Mouse (Mus musculus): ENCODE data around the gene Acox2. TPM values are rescaled to one million over a fixed set of nuclear protein-coding genes. Genes with fewer than 3 reads are reported as not detected.

Gene Acox2
- polyA plus RNA-seq, 1 experiment from 2014 or later: not detected

- WGBS: 64% methylated on average over 7 of the region's 7 CpGs
- Histone ChIP-seq H3K4me2 (no peak overlapping the region), H3K36me3 (peaks cover 16% of the 10 kb centered on the region), H3K4me1 (replicated peaks) (peaks cover 36% of the 10 kb centered on the region), H3K9me3 (no peaks in the 10 kb centered on the region), H3K27ac (replicated peaks) (no peak overlapping the region), H3K4me3 (no peak overlapping the region), H3K9ac (no peak overlapping the region), H3K27me3 (peaks cover 19% of the 10 kb centered on the region)
- no peak for ATAC-seq (ENCODE audit: low read depth)
Observed at GRCm38 (mm10) chr14:8220306-8220705, 38.8 kb downstream of the Acox2 start.

DNA sequence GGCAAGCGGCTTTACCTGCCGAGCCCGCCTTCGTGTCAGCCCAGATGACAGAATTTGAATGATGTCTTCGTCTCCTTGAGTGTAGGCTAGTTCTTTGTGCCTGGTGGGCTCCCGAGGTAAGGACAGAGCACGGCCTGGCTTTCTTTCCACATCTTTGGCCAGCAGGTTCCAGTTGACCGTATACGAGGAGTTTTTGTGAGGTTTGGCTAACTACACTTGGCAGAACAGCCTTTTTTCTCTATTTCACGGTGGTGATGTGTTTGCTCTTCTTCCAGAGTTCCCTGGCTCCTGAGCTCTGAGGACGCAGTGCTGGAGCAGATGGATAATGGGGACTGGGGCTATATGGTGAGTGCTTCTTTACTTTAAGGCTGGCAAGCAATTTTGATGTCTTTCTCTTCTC, 39.3 kb downstream of the Acox2 start:
- Histone ChIP-seq H3K36me3 (peaks cover 16% of the 10 kb centered on the region), H3K27me3 (peaks cover 22% of the 10 kb centered on the region), H3K9ac (no peak overlapping the region), H3K27ac (replicated peaks) (no peak overlapping the region), H3K9me3 (no peaks in the 10 kb centered on the region), H3K4me2 (no peak overlapping the region), H3K4me3 (no peak overlapping the region), H3K4me1 (replicated peaks) (peaks cover 40% of the 10 kb centered on the region)
- 40% methylated on average over 11 of the region's 11 CpGs for WGBS
- no peak for ATAC-seq (ENCODE audit: low read depth)

DNA sequence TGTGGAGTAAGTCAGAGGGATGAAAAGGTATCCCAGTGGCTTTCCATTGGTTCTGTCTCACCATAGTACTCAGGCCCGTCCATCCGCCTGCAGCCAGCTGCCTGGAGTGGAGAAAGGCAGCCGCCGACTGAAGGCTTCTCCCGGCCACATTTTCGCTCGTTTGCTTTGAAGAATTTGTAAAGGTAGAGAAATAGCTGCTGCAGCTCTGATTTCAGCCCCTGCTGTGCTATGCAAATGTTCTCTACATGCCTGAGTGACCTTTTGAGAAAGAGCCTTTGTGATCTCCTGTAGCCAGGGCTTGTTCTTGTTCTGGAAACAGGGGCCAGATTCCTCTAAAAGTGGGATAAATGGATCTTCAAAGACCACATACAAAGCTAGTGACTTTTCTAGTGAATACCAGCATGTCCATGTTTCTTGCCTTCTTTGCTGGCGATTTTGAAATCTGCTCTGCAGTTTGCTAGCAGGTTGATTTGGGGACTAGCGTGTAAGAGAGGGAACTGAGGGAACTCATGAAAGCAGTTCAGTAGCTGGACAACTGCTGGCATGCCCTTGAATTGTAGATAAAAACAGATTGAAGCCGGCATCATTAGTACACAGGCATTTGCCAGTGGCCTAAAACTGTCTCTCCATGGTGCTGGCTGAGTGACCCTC, 40.3 kb downstream of the Acox2 start:
- Histone ChIP-seq H3K9me3 (no peaks in the 10 kb centered on the region), H3K36me3 (peaks cover 16% of the 10 kb centered on the region), H3K4me1 (replicated peaks) (peaks cover 44% of the 10 kb centered on the region), H3K9ac (peak overlapping the region; percentile 31; the same call in 1 of the 2 replicates), H3K27me3 (peaks cover 22% of the 10 kb centered on the region), H3K4me3 (no peak overlapping the region), H3K27ac (replicated peaks) (peak overlapping the region; percentile 52), H3K4me2 (peak overlapping the region; percentile 18)
- WGBS: 9% methylated on average over 10 of the region's 10 CpGs
- no peak for ATAC-seq (ENCODE audit: low read depth)

DNA sequence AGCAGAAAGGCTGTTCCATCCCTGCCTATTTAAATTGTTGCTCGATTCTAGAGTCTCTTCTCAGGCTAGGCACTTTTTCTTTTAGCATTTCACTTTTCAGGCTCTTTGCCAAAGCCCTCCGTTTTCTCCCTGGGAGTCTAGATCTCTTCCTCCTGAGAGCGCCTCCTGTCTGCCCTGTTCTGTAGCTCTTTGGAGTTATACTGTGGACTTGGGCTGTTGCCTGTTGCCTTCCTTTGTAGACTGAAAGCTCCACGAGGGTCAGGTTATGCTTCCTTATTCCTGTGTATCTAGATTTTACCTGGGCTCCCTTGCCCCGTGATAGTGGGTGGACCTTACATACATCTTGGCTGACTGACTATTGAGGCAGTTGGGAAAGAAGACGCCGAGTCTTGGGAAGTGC, 40.9 kb downstream of the Acox2 start:
- Histone ChIP-seq H3K36me3 (peaks cover 12% of the 10 kb centered on the region), H3K4me1 (replicated peaks) (peaks cover 44% of the 10 kb centered on the region), H3K9ac (no peak overlapping the region), H3K27me3 (peaks cover 22% of the 10 kb centered on the region), H3K27ac (replicated peaks) (no peak overlapping the region), H3K4me3 (no peak overlapping the region), H3K9me3 (no peaks in the 10 kb centered on the region), H3K4me2 (peak overlapping the region; percentile 18)
- ATAC-seq (ENCODE audit: low read depth): no peak
- 40% methylated on average over 7 of the region's 7 CpGs for WGBS

GRCm38 (mm10) chr14:8216100-8216499, 43.1 kb downstream of the Acox2 start:
- H3K9ac ChIP-seq: no peak overlapping the region
- peaks cover 44% of the 10 kb centered on the region for H3K4me1 ChIP-seq (replicated peaks)
- 70% methylated on average over 5 of the region's 5 CpGs for WGBS
- H3K4me3 ChIP-seq: no peak overlapping the region; the same call in 1 of the 2 replicates
- no peak overlapping the region for H3K27ac ChIP-seq (replicated peaks)
- H3K9me3 ChIP-seq: no peaks in the 10 kb centered on the region
- ATAC-seq (ENCODE audit: low read depth): no peak
- peak overlapping the region; percentile 82 for H3K4me2 ChIP-seq
- H3K27me3 ChIP-seq: peaks cover 22% of the 10 kb centered on the region
- H3K36me3 ChIP-seq: no peaks in the 10 kb centered on the region

GRCm38 (mm10) chr14:8215208-8215778, 43.9 kb downstream of the Acox2 start:
- Histone ChIP-seq H3K27ac (replicated peaks) (no peak overlapping the region), H3K9ac (peak overlapping the region; percentile 89), H3K4me1 (replicated peaks) (peaks cover 44% of the 10 kb centered on the region), H3K9me3 (no peaks in the 10 kb centered on the region), H3K27me3 (peaks cover 22% of the 10 kb centered on the region), H3K36me3 (no peaks in the 10 kb centered on the region), H3K4me2 (peak overlapping the region; percentile 82), H3K4me3 (peak overlapping the region; percentile 63)
- ATAC-seq (ENCODE audit: low read depth): no peak
- 19% methylated on average over 21 of the region's 21 CpGs for WGBS

DNA sequence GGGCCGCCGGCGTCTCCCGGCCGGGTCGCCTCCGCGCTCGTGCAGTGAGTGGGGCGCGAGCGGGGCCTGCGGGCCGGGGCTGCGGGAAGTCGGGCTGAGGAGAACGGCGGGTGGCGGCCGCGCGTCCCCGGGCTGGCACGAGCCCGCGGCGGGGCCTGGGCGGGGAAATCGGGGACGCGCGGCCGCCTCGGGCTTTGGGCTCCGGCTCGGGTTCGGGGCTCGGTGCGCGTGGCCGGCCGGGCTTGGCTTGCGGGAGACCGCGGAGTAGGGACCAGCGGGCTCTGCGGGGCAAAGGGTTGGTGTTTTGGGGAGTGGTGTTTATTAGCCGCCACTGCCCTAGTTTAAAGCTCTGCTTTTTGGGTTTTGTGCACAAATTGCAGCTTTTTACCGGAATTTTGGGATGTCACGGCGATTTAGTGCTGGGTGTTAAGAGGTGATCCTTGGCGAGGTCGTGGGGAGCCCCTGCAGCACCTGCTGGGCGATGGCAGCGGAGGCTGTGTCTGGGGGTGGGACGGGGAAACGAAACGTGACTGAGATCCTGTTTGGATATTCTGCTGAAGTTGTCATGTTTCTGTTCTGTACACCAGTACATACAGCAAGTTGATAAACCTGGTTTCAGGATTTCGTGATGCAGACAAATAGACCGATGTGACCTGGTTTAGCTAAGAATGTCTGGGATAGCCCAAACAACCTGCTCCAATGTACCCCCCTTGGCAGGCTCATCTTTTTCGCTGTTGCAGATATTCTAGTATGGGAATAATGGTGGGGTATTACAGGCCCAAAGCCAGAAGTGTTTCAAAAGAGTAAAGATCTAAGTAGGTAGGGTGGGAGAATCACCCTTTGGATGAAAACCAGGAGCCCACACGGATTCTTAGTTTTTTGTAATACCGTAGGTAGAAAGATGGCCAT, 44.6 kb downstream of the Acox2 start:
- WGBS: 2% methylated on average over 58 of the region's 63 CpGs
- H3K4me1 ChIP-seq (replicated peaks): peaks cover 38% of the 10 kb centered on the region
- peak; percentile 90 for ATAC-seq (ENCODE audit: low read depth)

DNA sequence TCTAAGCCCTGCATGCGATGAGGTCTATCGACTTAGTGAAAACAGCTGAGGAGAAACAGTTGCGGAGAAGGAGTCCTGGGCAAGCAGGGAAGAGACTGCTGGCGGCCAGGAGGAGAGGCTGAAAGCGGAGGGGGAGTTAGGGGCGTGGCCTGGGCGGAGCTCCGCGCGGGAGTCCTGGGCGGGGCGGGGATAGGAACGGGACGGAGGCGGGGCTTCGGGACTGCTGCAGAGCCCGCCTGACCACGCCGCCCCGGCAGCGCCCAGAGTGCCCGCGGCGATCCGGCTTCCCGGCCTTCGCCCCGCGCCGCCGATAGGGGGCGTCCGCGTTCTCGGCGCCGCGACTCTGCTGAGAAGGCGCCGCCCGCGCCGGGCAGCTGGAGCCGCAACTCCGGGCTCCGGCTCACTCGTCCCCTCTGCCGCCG, 45.3 kb downstream of the Acox2 start, which contains the start of gene Kctd6:
Kctd6 (plus strand) TSS at position 338 of the 422 bp plus-strand sequence.
- Histone ChIP-seq H3K4me1 (replicated peaks) (peaks cover 31% of the 10 kb centered on the region), H3K4me3 (peak within 1 kb of the TSS; percentile 63), H3K27me3 (peaks cover 22% of the 10 kb centered on the region), H3K27ac (replicated peaks) (peak within 1 kb of the TSS; percentile 94), H3K9ac (peak within 1 kb of the TSS; percentile 89), H3K4me2 (peak within 1 kb of the TSS; percentile 82), H3K9me3 (no peaks in the 10 kb centered on the region), H3K36me3 (no peaks in the 10 kb centered on the region)
- ATAC-seq (ENCODE audit: low read depth): peak; percentile 97
- WGBS: under 1% methylated on average over 44 of the region's 49 CpGs

More for the DNA sequence above, 44.6 kb downstream of the Acox2 start:
- H3K27ac ChIP-seq (replicated peaks): peak overlapping the region; percentile 94
- H3K36me3 ChIP-seq: no peaks in the 10 kb centered on the region
- H3K9me3 ChIP-seq: no peaks in the 10 kb centered on the region
- peak overlapping the region; percentile 82 for H3K4me2 ChIP-seq
- peak overlapping the region; percentile 63 for H3K4me3 ChIP-seq
- H3K27me3 ChIP-seq: peaks cover 22% of the 10 kb centered on the region
- peak overlapping the region; percentile 89 for H3K9ac ChIP-seq

DNA sequence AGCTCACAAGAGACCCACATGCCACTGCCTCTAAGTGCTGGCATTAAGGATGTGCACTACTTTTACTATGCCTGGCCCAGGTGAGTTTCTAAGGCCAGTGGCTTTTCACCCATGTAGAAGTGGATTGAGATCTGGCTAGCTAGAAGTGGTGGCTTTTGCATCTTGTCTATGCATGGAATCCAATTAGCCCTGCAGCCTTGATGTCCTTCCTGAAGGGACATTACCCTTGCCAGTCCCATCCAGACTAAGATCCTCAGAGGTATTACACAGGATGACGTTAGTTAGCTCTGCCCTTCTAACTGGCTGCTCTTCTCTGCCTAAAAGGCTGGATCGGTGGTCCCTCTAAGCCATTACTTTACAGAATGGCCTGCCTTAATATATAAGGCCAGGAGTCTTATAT, 46.2 kb downstream of the Acox2 start:
- Histone ChIP-seq H3K9ac (no peak overlapping the region), H3K4me3 (no peak overlapping the region), H3K27ac (replicated peaks) (no peak overlapping the region), H3K9me3 (no peaks in the 10 kb centered on the region), H3K4me2 (no peak overlapping the region), H3K36me3 (no peaks in the 10 kb centered on the region), H3K4me1 (replicated peaks) (peaks cover 23% of the 10 kb centered on the region), H3K27me3 (peaks cover 22% of the 10 kb centered on the region)
- no peak for ATAC-seq (ENCODE audit: low read depth)
- WGBS: 78% methylated on average over 2 of the region's 2 CpGs

- Histone ChIP-seq H3K4me3 (no peak overlapping the region), H3K27me3 (no peaks in the 10 kb centered on the region), H3K9me3 (no peaks in the 10 kb centered on the region), H3K4me2 (no peak overlapping the region), H3K4me1 (replicated peaks) (peaks cover 9% of the 10 kb centered on the region), H3K9ac (no peak overlapping the region), H3K27ac (replicated peaks) (no peak overlapping the region), H3K36me3 (no peaks in the 10 kb centered on the region)
- ATAC-seq (ENCODE audit: low read depth): no peak
- 81% methylated on average over 2 of the region's 2 CpGs for WGBS
Observed at GRCm38 (mm10) chr14:8209896-8210295, 49.3 kb downstream of the Acox2 start.

DNA sequence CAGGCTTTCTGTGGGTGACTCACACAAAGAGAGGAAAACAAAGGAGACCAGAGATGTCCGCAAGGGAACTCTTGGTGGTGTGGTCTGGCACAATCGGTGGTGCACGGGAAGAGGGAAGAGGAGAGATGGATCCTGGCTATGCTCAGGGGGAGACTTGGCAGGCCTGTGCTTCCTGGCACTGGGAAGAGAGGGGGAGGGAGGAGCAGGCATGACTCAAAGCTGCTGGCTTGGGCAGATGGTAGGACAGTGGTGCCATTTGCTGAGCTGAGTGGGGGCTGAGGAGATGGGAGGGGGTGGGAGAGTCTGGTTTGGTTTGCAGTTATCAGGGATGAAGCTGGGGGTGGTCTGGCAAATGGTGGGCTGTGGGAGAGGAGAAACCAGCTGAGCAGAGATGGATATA, 50.3 kb downstream of the Acox2 start:
- Histone ChIP-seq H3K4me2 (no peak overlapping the region), H3K9ac (no peak overlapping the region), H3K36me3 (no peaks in the 10 kb centered on the region), H3K27ac (replicated peaks) (no peak overlapping the region), H3K27me3 (no peaks in the 10 kb centered on the region), H3K4me1 (replicated peaks) (peaks cover 4% of the 10 kb centered on the region), H3K4me3 (no peak overlapping the region), H3K9me3 (no peaks in the 10 kb centered on the region)
- no peak for ATAC-seq (ENCODE audit: low read depth)
- 78% methylated on average over 3 of the region's 3 CpGs for WGBS

DNA sequence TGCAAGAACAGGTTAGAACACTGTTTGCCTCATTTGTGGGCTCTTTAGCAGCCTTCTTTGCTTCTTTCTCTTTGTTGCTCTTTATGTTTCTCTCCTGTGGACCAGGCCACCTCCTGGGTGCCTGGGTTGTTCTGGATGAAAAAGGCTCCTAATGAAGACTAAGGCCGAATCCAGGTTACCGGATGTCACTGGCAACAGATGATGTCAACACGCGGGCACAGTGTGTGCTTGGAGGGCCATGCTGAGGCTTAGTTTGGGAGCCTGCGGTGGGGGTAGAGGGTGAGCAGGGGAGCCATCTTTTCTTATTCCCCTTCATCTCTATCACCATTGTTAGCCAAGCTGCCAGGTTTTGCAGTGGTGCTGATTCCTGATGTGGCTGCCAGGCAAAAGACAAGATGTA, 51.6 kb downstream of the Acox2 start:
- no peak for ATAC-seq (ENCODE audit: low read depth)
- no peaks in the 10 kb centered on the region for H3K36me3 ChIP-seq
- peaks cover 4% of the 10 kb centered on the region for H3K4me1 ChIP-seq (replicated peaks)
- H3K9ac ChIP-seq: no peak overlapping the region
- 61% methylated on average over 5 of the region's 5 CpGs for WGBS
- no peaks in the 10 kb centered on the region for H3K27me3 ChIP-seq
- no peaks in the 10 kb centered on the region for H3K9me3 ChIP-seq
- peak overlapping the region; percentile 34; the same call in 1 of the 2 replicates for H3K27ac ChIP-seq (replicated peaks)
- H3K4me2 ChIP-seq: no peak overlapping the region
- H3K4me3 ChIP-seq: no peak overlapping the region

All from neural tube, embryonic 13.5 days (tissue).